Mouse (Mus musculus) frontal cortex, postnatal 36 days (tissue): ENCODE results near the gene Armc7.
"Not testable (repeated sequence)": the region's sequence is repeated elsewhere in the genome, so short reads cannot be mapped to it uniquely, and the experiment has no call there.

ENCODE experiments used
- DNase-seq, 2 experiments: peaks; one replicate each; pipeline ENCODE4 v3.0.0; 2022; ENCODE audit warnings: low spot score in 2 of 2

The Armc7 gene

GRCm38 (mm10) chr11:115526446-115526845 lies 51.0 kb downstream of the Armc7 start:
- not testable (repeated sequence) for DNase-seq

- no peak for DNase-seq
Observed at GRCm38 (mm10) chr11:115534759-115535371, 59.4 kb downstream of the Armc7 start.

- DNase-seq: peak; percentile 41 to 54
Observed at GRCm38 (mm10) chr11:115535401-115536037, 60.1 kb downstream of the Armc7 start.

GRCm38 (mm10) chr11:115536038-115536681 lies 60.7 kb downstream of the Armc7 start, which contains the start of gene Sumo2:
Gene Sumo2 (minus strand): TSS chr11:115536276.
- DNase-seq: peak; percentile 98

- peak; percentile 44 to 62 for DNase-seq
Observed at GRCm38 (mm10) chr11:115536856-115537568, 61.5 kb downstream of the Armc7 start.

GRCm38 (mm10) chr11:115538045-115538444 lies 62.6 kb downstream of the Armc7 start:
- no peak for DNase-seq
